Mouse (Mus musculus): ENCODE results near the gene Fam214a. TPM values are rescaled to one million over a fixed set of nuclear protein-coding genes. Genes with fewer than 3 reads are reported as not detected.
A peak's percentile ranks its signal among the peaks of the same experiment; 100 is the strongest.

The Fam214a gene
- polyA plus RNA-seq, 1 experiment = not detected

GRCm38 (mm10) chr9:75001006-75001405 is 48.3 kb downstream of the Fam214a start:
- H3K27ac ChIP-seq (ENCODE audit: insufficient read depth, low read depth, low read length) = 0 out of 2 replicates have a peak overlapping the region, but pooled peaks have one; percentile 21
- peaks cover 16% of the 10 kb centered on the region for H3K4me1 ChIP-seq (ENCODE audit: control insufficient read depth, insufficient read depth, low read length)
- WGBS = 73% methylated on average over 6 of the region's 6 CpGs
- TF ChIP-seq CTCF (IDR thresholded peaks at IDR 0.05; ENCODE audit: insufficient read depth, low read depth, low read length) (no peak), POLR2A (IDR thresholded peaks at IDR 0.05; ENCODE audit: insufficient read depth, low read depth, low read length) (no peak)
- no peak overlapping the region for H3K4me3 ChIP-seq (ENCODE audit: insufficient read depth, low read depth, low read length)

- Histone ChIP-seq H3K27ac (ENCODE audit: insufficient read depth, low read depth, low read length) (0 out of 2 replicates have a peak overlapping the region, but pooled peaks have one; percentile 21), H3K4me1 (ENCODE audit: control insufficient read depth, insufficient read depth, low read length) (peaks cover 16% of the 10 kb centered on the region), H3K4me3 (ENCODE audit: insufficient read depth, low read depth, low read length) (no peak overlapping the region)
- no peak for TF ChIP-seq POLR2A (IDR thresholded peaks at IDR 0.05; ENCODE audit: insufficient read depth, low read depth, low read length)
- TF ChIP-seq CTCF (IDR thresholded peaks at IDR 0.05; ENCODE audit: insufficient read depth, low read depth, low read length) = no peak
- 30% methylated on average over 5 of the region's 5 CpGs for WGBS
These were observed 49.0 kb downstream of the Fam214a start for GRCm38 (mm10) chr9:75001611-75002204.

GRCm38 (mm10) chr9:75002262-75002661 is 49.6 kb downstream of the Fam214a start:
- no peak overlapping the region for H3K4me3 ChIP-seq (ENCODE audit: insufficient read depth, low read depth, low read length)
- peaks cover 16% of the 10 kb centered on the region for H3K4me1 ChIP-seq (ENCODE audit: control insufficient read depth, insufficient read depth, low read length)
- no peak for TF ChIP-seq POLR2A (IDR thresholded peaks at IDR 0.05; ENCODE audit: insufficient read depth, low read depth, low read length)
- TF ChIP-seq CTCF (IDR thresholded peaks at IDR 0.05; ENCODE audit: insufficient read depth, low read depth, low read length) = no peak
- 47% methylated on average over 3 of the region's 3 CpGs for WGBS
- no peak overlapping the region for H3K27ac ChIP-seq (ENCODE audit: insufficient read depth, low read depth, low read length)

- no peak overlapping the region for H3K4me3 ChIP-seq (ENCODE audit: insufficient read depth, low read depth, low read length)
- 84% methylated on average over 10 of the region's 10 CpGs for WGBS
- peaks cover 16% of the 10 kb centered on the region for H3K4me1 ChIP-seq (ENCODE audit: control insufficient read depth, insufficient read depth, low read length)
- TF ChIP-seq POLR2A (IDR thresholded peaks at IDR 0.05; ENCODE audit: insufficient read depth, low read depth, low read length) = no peak
- no peak for TF ChIP-seq CTCF (IDR thresholded peaks at IDR 0.05; ENCODE audit: insufficient read depth, low read depth, low read length)
- H3K27ac ChIP-seq (ENCODE audit: insufficient read depth, low read depth, low read length) = no peak overlapping the region
These were observed 51.5 kb downstream of the Fam214a start for GRCm38 (mm10) chr9:75004203-75004602.

- 69% methylated on average over 2 of the region's 2 CpGs for WGBS
- TF ChIP-seq CTCF (IDR thresholded peaks at IDR 0.05; ENCODE audit: insufficient read depth, low read depth, low read length) (no peak), POLR2A (IDR thresholded peaks at IDR 0.05; ENCODE audit: insufficient read depth, low read depth, low read length) (no peak)
- no peak overlapping the region for H3K4me3 ChIP-seq (ENCODE audit: insufficient read depth, low read depth, low read length)
These were observed 63.9 kb downstream of the Fam214a start for GRCm38 (mm10) chr9:75016591-75016990.

GRCm38 (mm10) chr9:75019181-75019580 is 66.5 kb downstream of the Fam214a start:
- Histone ChIP-seq H3K4me1 (ENCODE audit: control insufficient read depth, insufficient read depth, low read length) (0 out of 2 replicates have a peak, but pooled peaks cover 3% of the 10 kb centered on the region), H3K4me3 (ENCODE audit: insufficient read depth, low read depth, low read length) (no peak overlapping the region), H3K27ac (ENCODE audit: insufficient read depth, low read depth, low read length) (no peak overlapping the region)
- 94% methylated on average over 6 of the region's 6 CpGs for WGBS
- TF ChIP-seq POLR2A (IDR thresholded peaks at IDR 0.05; ENCODE audit: insufficient read depth, low read depth, low read length) (no peak), CTCF (IDR thresholded peaks at IDR 0.05; ENCODE audit: insufficient read depth, low read depth, low read length) (no peak)

More at GRCm38 (mm10) chr9:75016591-75016990, 63.9 kb downstream of the Fam214a start:
- Histone ChIP-seq H3K4me1 (ENCODE audit: control insufficient read depth, insufficient read depth, low read length) (0 out of 2 replicates have a peak, but pooled peaks cover 3% of the 10 kb centered on the region), H3K27ac (ENCODE audit: insufficient read depth, low read depth, low read length) (no peak overlapping the region)

GRCm38 (mm10) chr9:75019592-75019991 is 66.9 kb downstream of the Fam214a start:
- WGBS = 95% methylated on average over 3 of the region's 3 CpGs
- Histone ChIP-seq H3K4me3 (ENCODE audit: insufficient read depth, low read depth, low read length) (no peak overlapping the region), H3K27ac (ENCODE audit: insufficient read depth, low read depth, low read length) (no peak overlapping the region), H3K4me1 (ENCODE audit: control insufficient read depth, insufficient read depth, low read length) (0 out of 2 replicates have a peak, but pooled peaks cover 3% of the 10 kb centered on the region)
- TF ChIP-seq CTCF (IDR thresholded peaks at IDR 0.05; ENCODE audit: insufficient read depth, low read depth, low read length) = no peak
- TF ChIP-seq POLR2A (IDR thresholded peaks at IDR 0.05; ENCODE audit: insufficient read depth, low read depth, low read length) = no peak

GRCm38 (mm10) chr9:75020561-75020960 is 67.9 kb downstream of the Fam214a start:
- Histone ChIP-seq H3K27ac (ENCODE audit: insufficient read depth, low read depth, low read length) (no peak overlapping the region), H3K4me1 (ENCODE audit: control insufficient read depth, insufficient read depth, low read length) (0 out of 2 replicates have a peak, but pooled peaks cover 3% of the 10 kb centered on the region), H3K4me3 (ENCODE audit: insufficient read depth, low read depth, low read length) (no peak overlapping the region)
- 80% methylated on average over 4 of the region's 4 CpGs for WGBS
- TF ChIP-seq POLR2A (IDR thresholded peaks at IDR 0.05; ENCODE audit: insufficient read depth, low read depth, low read length) (no peak), CTCF (IDR thresholded peaks at IDR 0.05; ENCODE audit: insufficient read depth, low read depth, low read length) (no peak)

- Histone ChIP-seq H3K4me1 (ENCODE audit: control insufficient read depth, insufficient read depth, low read length) (no peaks in the 10 kb centered on the region), H3K4me3 (ENCODE audit: insufficient read depth, low read depth, low read length) (no peak overlapping the region), H3K27ac (ENCODE audit: insufficient read depth, low read depth, low read length) (no peak overlapping the region)
- WGBS = 87% methylated on average over 7 of the region's 7 CpGs
- TF ChIP-seq CTCF (IDR thresholded peaks at IDR 0.05; ENCODE audit: insufficient read depth, low read depth, low read length) (no peak), POLR2A (IDR thresholded peaks at IDR 0.05; ENCODE audit: insufficient read depth, low read depth, low read length) (no peak)
These were observed 69.9 kb downstream of the Fam214a start for GRCm38 (mm10) chr9:75022546-75022945.
